Mouse (Mus musculus) hindbrain, embryonic 10.5 days (tissue): ENCODE results near the gene Gp1bb. TPM values are rescaled to one million over a fixed set of nuclear protein-coding genes. Genes with fewer than 3 reads are reported as not detected.

Experiments used
- DNase-seq: peaks from one replicate; pipeline ENCODE4 v3.0.0-alpha.2; 2017; ENCODE audit warnings: low spot score
- H3K27ac ChIP-seq: fragments of 300-500 bp; sonication (generic); 2 replicates; pipeline ENCODE4 v1.5.1; 2016; ENCODE audit warnings: mild to moderate bottlenecking, moderate library complexity
- H3K27me3 ChIP-seq: fragments of 300-500 bp; sonication (generic); 2 replicates; pipeline ENCODE4 v1.6.1; 2016; ENCODE audit warnings: mild to moderate bottlenecking; ENCODE audit not compliant: poor library complexity, insufficient read depth, severe bottlenecking
- H3K36me3 ChIP-seq: fragments of 300-500 bp; sonication (generic); 2 replicates; pipeline ENCODE4 v1.6.1; 2016; ENCODE audit warnings: mild to moderate bottlenecking, moderate library complexity
- H3K4me1 ChIP-seq: fragments of 300-500 bp; sonication (generic); replicated peaks from 2 replicates; pipeline ENCODE4 v1.6.1; 2016; ENCODE audit warnings: mild to moderate bottlenecking
- H3K4me3 ChIP-seq: fragments of 300-500 bp; sonication (generic); 2 replicates; pipeline ENCODE4 v1.5.1; 2016; ENCODE audit warnings: mild to moderate bottlenecking, moderate library complexity
- H3K9me3 ChIP-seq: fragments of 300-500 bp; sonication (generic); 2 replicates; pipeline ENCODE4 v1.6.1; 2016; ENCODE audit warnings: mild to moderate bottlenecking, moderate library complexity
- WGBS: fragments of 180-500 bp; shearing (Covaris S2); methylation state at CpG from one replicate; pipeline ENCODE4 v1.1.7; 2016; 5-methylcytosine and 5-hydroxymethylcytosine counted together
- polyA plus RNA-seq: library from polyadenylated mRNA; unstranded; fragments of >200 nt; fragmentation: Nextera tagmentation; extraction: Ambion mirVana; gene quantifications from 2 replicates; pipeline ENCODE4 v1.2.1, GENCODE M21; 2016

The Gp1bb gene
- polyA plus RNA-seq, 1 experiment from 2014 or later: 9.2 TPM

GRCm38 (mm10) chr16:18613301-18613700, 8.9 kb downstream of the Gp1bb start:
- 91% methylated on average over 3 of the region's 3 CpGs for WGBS
- Histone ChIP-seq H3K4me3 (no peak overlapping the region), H3K9me3 (no peaks in the 10 kb centered on the region), H3K27me3 (peaks cover 99% of the 10 kb centered on the region), H3K27ac (peak overlapping the region; percentile 73; the same call in 1 of the 2 replicates), H3K36me3 (no peaks in the 10 kb centered on the region), H3K4me1 (peaks cover 60% of the 10 kb centered on the region)
- no peak for DNase-seq

- no peaks in the 10 kb centered on the region for H3K9me3 ChIP-seq
- no peak overlapping the region for H3K4me3 ChIP-seq
- no peak for DNase-seq
- peaks cover 56% of the 10 kb centered on the region for H3K4me1 ChIP-seq
- peak overlapping the region; percentile 73 for H3K27ac ChIP-seq
- no peaks in the 10 kb centered on the region for H3K36me3 ChIP-seq
- H3K27me3 ChIP-seq: peaks cover 98% of the 10 kb centered on the region
- WGBS: 63% methylated on average over 13 of the region's 13 CpGs
Observed at GRCm38 (mm10) chr16:18611752-18612151, 10.5 kb downstream of the Gp1bb start.

- Histone ChIP-seq H3K27me3 (peaks cover 91% of the 10 kb centered on the region), H3K36me3 (no peaks in the 10 kb centered on the region), H3K27ac (no peak overlapping the region; the same call in 1 of the 2 replicates), H3K4me3 (no peak overlapping the region), H3K4me1 (peaks cover 56% of the 10 kb centered on the region), H3K9me3 (no peaks in the 10 kb centered on the region)
- no peak for DNase-seq
- WGBS: 62% methylated on average over 2 of the region's 2 CpGs
Observed at GRCm38 (mm10) chr16:18609099-18609498, 13.1 kb downstream of the Gp1bb start.

GRCm38 (mm10) chr16:18608226-18608625, 14.0 kb downstream of the Gp1bb start:
- WGBS: 4% methylated on average over 11 of the region's 11 CpGs
- Histone ChIP-seq H3K27me3 (peaks cover 87% of the 10 kb centered on the region), H3K4me3 (peak overlapping the region; percentile 23), H3K36me3 (no peaks in the 10 kb centered on the region), H3K27ac (peak overlapping the region; percentile 23; the same call in 1 of the 2 replicates), H3K4me1 (peaks cover 61% of the 10 kb centered on the region), H3K9me3 (no peaks in the 10 kb centered on the region)
- peak; percentile 39 for DNase-seq

GRCm38 (mm10) chr16:18605705-18606104, 16.5 kb downstream of the Gp1bb start:
- DNase-seq: no peak
- WGBS: 80% methylated on average over 5 of the region's 5 CpGs
- Histone ChIP-seq H3K4me3 (no peak overlapping the region), H3K27ac (no peak overlapping the region), H3K27me3 (peaks cover 65% of the 10 kb centered on the region), H3K36me3 (no peaks in the 10 kb centered on the region), H3K9me3 (no peaks in the 10 kb centered on the region), H3K4me1 (peaks cover 54% of the 10 kb centered on the region)

- DNase-seq: peak; percentile 28
- Histone ChIP-seq H3K4me1 (peaks cover 47% of the 10 kb centered on the region), H3K9me3 (no peaks in the 10 kb centered on the region), H3K4me3 (no peak overlapping the region), H3K36me3 (no peaks in the 10 kb centered on the region), H3K27ac (peak overlapping the region; percentile 66), H3K27me3 (peaks cover 59% of the 10 kb centered on the region)
- WGBS: 65% methylated on average over 8 of the region's 8 CpGs
Observed at GRCm38 (mm10) chr16:18604267-18604701, 17.9 kb downstream of the Gp1bb start.

- 58% methylated on average over 7 of the region's 7 CpGs for WGBS
- peak; percentile 46 for DNase-seq
- Histone ChIP-seq H3K27ac (peak overlapping the region; percentile 74), H3K36me3 (no peaks in the 10 kb centered on the region), H3K27me3 (peaks cover 44% of the 10 kb centered on the region), H3K4me1 (peaks cover 28% of the 10 kb centered on the region), H3K4me3 (no peak overlapping the region), H3K9me3 (no peaks in the 10 kb centered on the region)
Observed at GRCm38 (mm10) chr16:18601447-18601846, 20.8 kb downstream of the Gp1bb start.

- Histone ChIP-seq H3K27me3 (peaks cover 57% of the 10 kb centered on the region), H3K9me3 (no peaks in the 10 kb centered on the region), H3K36me3 (no peaks in the 10 kb centered on the region), H3K4me3 (no peak overlapping the region), H3K4me1 (peaks cover 21% of the 10 kb centered on the region), H3K27ac (no peak overlapping the region)
- WGBS: 85% methylated on average over 3 of the region's 3 CpGs
- no peak for DNase-seq
Observed at GRCm38 (mm10) chr16:18598006-18598405, 24.2 kb downstream of the Gp1bb start.

GRCm38 (mm10) chr16:18596255-18596654, 25.9 kb downstream of the Gp1bb start:
- WGBS: 34% methylated on average over 5 of the region's 5 CpGs
- H3K27me3 ChIP-seq: peaks cover 70% of the 10 kb centered on the region
- H3K4me1 ChIP-seq: peaks cover 16% of the 10 kb centered on the region
- H3K36me3 ChIP-seq: no peaks in the 10 kb centered on the region
- no peaks in the 10 kb centered on the region for H3K9me3 ChIP-seq
- no peak overlapping the region for H3K4me3 ChIP-seq
- H3K27ac ChIP-seq: no peak overlapping the region
- no peak for DNase-seq

- H3K9me3 ChIP-seq: no peaks in the 10 kb centered on the region
- 62% methylated on average over 2 of the region's 2 CpGs for WGBS
- no peak overlapping the region for H3K4me3 ChIP-seq
- peaks cover 85% of the 10 kb centered on the region for H3K27me3 ChIP-seq
- H3K27ac ChIP-seq: no peak overlapping the region
- peaks cover 36% of the 10 kb centered on the region for H3K4me1 ChIP-seq
- no peak for DNase-seq
- no peaks in the 10 kb centered on the region for H3K36me3 ChIP-seq
Observed at GRCm38 (mm10) chr16:18593930-18594329, 28.3 kb downstream of the Gp1bb start.

GRCm38 (mm10) chr16:18591047-18592018, 30.9 kb downstream of the Gp1bb start:
- Histone ChIP-seq H3K4me3 (peak overlapping the region; percentile 40), H3K27ac (peak overlapping the region; percentile 53), H3K36me3 (no peaks in the 10 kb centered on the region), H3K9me3 (no peaks in the 10 kb centered on the region), H3K4me1 (peaks cover 56% of the 10 kb centered on the region), H3K27me3 (peaks cover 99% of the 10 kb centered on the region)
- WGBS: 1% methylated on average over 59 of the region's 59 CpGs
- peak; percentile 67 for DNase-seq

- peak; percentile 51 for DNase-seq
- H3K4me3 ChIP-seq: peak within 1 kb of the TSS; percentile 42
- H3K27me3 ChIP-seq: peaks cover 99% of the 10 kb centered on the region
- WGBS: 2% methylated on average over 48 of the region's 48 CpGs
- peaks cover 64% of the 10 kb centered on the region for H3K4me1 ChIP-seq
- no peaks in the 10 kb centered on the region for H3K9me3 ChIP-seq
- H3K27ac ChIP-seq: peak within 1 kb of the TSS; percentile 53
- no peaks in the 10 kb centered on the region for H3K36me3 ChIP-seq
Observed at GRCm38 (mm10) chr16:18589804-18590790, 32.1 kb downstream of the Gp1bb start, which contains the start of gene Tbx1. Gene Tbx1 (minus strand): TSS chr16:18590671.
